Mouse (Mus musculus): ENCODE measurements around the gene Tbc1d21.

- TF ChIP-seq CTCF (IDR thresholded peaks at IDR 0.05; ENCODE audit: borderline replicate concordance, control insufficient read depth, extremely low read depth, insufficient read depth, low read length, poor library complexity) (no peak), POLR2A (IDR thresholded peaks at IDR 0.05; ENCODE audit: control insufficient read depth, extremely low read depth, insufficient read depth, low read length, poor library complexity) (no peak)
Observed at GRCm38 (mm10) chr9:58353224-58353623, 17.0 kb downstream of the Tbc1d21 start.

Data from thymus, adult 2 months (tissue).